Mouse (Mus musculus) small intestine, adult 2 months (tissue): ENCODE results near the gene Usp24.

Experiments
- CTCF ChIP-seq: fragments of 200-500 bp; IDR thresholded peaks from 2 replicates; pipeline ENCODE4 v1.5.1; 2012; ENCODE audit warnings: low read depth, mild to moderate bottlenecking, control low read depth, inconsistent platforms, low read length, moderate library complexity, mixed read lengths; ENCODE audit not compliant: insufficient replicate concordance, insufficient read length; ENCODE audit errors: extremely low read depth
- POLR2A ChIP-seq: fragments of 200-500 bp; IDR thresholded peaks from 2 replicates; pipeline ENCODE4 v1.6.1; 2012; ENCODE audit warnings: low read depth, mild to moderate bottlenecking, control low read depth, inconsistent platforms, low read length, moderate library complexity

GRCm38 (mm10) chr4:106293378-106294090, 22.5 kb upstream of the Usp24 start:
- TF ChIP-seq POLR2A (no peak), CTCF (no peak)
